Mouse (Mus musculus) stomach, embryonic 16.5 days (tissue): ENCODE results near the gene Epha3. TPM values are rescaled to one million over a fixed set of nuclear protein-coding genes. Genes with fewer than 3 reads are reported as not detected.

Experiments
- ATAC-seq: fragments of 200-750 bp; cut with Nextera tagmentation; 2 replicates; pipeline ENCODE4 v1.8.0; 2017; ENCODE audit warnings: moderate number of reproducible peaks, moderate TSS enrichment; ENCODE audit not compliant: insufficient read depth, low FRiP score
- H3K27ac ChIP-seq: fragments of 300-500 bp; sonication (generic); 2 replicates; pipeline ENCODE4 v1.5.1; 2014; ENCODE audit warnings: low read length
- H3K27me3 ChIP-seq: fragments of 300-500 bp; sonication (generic); 2 replicates; pipeline ENCODE4 v1.6.1; 2014; ENCODE audit warnings: low read length, control low read depth, mixed read lengths; ENCODE audit not compliant: control insufficient read depth, insufficient read depth
- H3K36me3 ChIP-seq: fragments of 300-500 bp; sonication (generic); 2 replicates; pipeline ENCODE4 v1.6.1; 2014; ENCODE audit warnings: low read length; ENCODE audit not compliant: control insufficient read depth, insufficient read depth
- H3K4me1 ChIP-seq: fragments of 300-500 bp; sonication (generic); 2 replicates; pipeline ENCODE4 v1.6.1; 2014; ENCODE audit warnings: low read length, control low read depth, mixed read lengths; ENCODE audit not compliant: control insufficient read depth, insufficient read depth
- H3K4me2 ChIP-seq: fragments of 300-500 bp; sonication (generic); 2 replicates; pipeline ENCODE4 v1.6.1; 2014; ENCODE audit warnings: low read depth, low read length, mixed read lengths
- H3K4me3 ChIP-seq: fragments of 300-500 bp; sonication (generic); replicated peaks from 2 replicates; pipeline ENCODE4 v1.5.1; 2014; ENCODE audit warnings: mild to moderate bottlenecking, low read length
- H3K9ac ChIP-seq: fragments of 300-500 bp; sonication (generic); 2 replicates; pipeline ENCODE4 v1.6.1; 2014; ENCODE audit warnings: low read length
- H3K9me3 ChIP-seq: fragments of 300-500 bp; sonication (generic); replicated peaks from 2 replicates; pipeline ENCODE4 v1.6.1; 2016; ENCODE audit warnings: low read length, control low read depth; ENCODE audit not compliant: control insufficient read depth
- WGBS: fragments of 180-500 bp; shearing (Covaris S2); extraction: QIAGEN DNeasy Blood & Tissue Kit; methylation state at CpG from one replicate; pipeline ENCODE4 v1.1.7; 2014; 5-methylcytosine and 5-hydroxymethylcytosine counted together
- polyA plus RNA-seq: library from polyadenylated mRNA; unstranded; fragments of >200 nt; fragmentation: Nextera tagmentation; extraction: Ambion mirVana; gene quantifications from 2 replicates; pipeline ENCODE4 v1.2.1, GENCODE M21; 2015

Gene Epha3
- polyA plus RNA-seq, 1 experiment from 2014 or later: 16.0 TPM

GRCm38 (mm10) chr16:63706912-63707868 lies 156.8 kb downstream of the Epha3 start:
- Histone ChIP-seq H3K4me3 (no peak overlapping the region), H3K9me3 (no peaks in the 10 kb centered on the region), H3K9ac (no peak overlapping the region), H3K27ac (no peak overlapping the region), H3K36me3 (no peaks in the 10 kb centered on the region), H3K4me2 (no peak overlapping the region), H3K27me3 (no peaks in the 10 kb centered on the region), H3K4me1 (peaks cover 3% of the 10 kb centered on the region; the same call in 1 of the 2 replicates)
- 61% methylated on average over 17 of the region's 17 CpGs for WGBS
- no peak for ATAC-seq

GRCm38 (mm10) chr16:63689371-63689770 lies 174.6 kb downstream of the Epha3 start:
- no peak for ATAC-seq
- H3K27me3 ChIP-seq: no peaks in the 10 kb centered on the region
- H3K4me2 ChIP-seq: no peak overlapping the region
- H3K4me3 ChIP-seq: no peak overlapping the region
- no peak overlapping the region for H3K27ac ChIP-seq
- H3K9ac ChIP-seq: no peak overlapping the region
- H3K4me1 ChIP-seq: no peaks in the 10 kb centered on the region
- no peaks in the 10 kb centered on the region for H3K9me3 ChIP-seq
- WGBS: 50% methylated on average over 3 of the region's 3 CpGs
- no peaks in the 10 kb centered on the region for H3K36me3 ChIP-seq

GRCm38 (mm10) chr16:63684211-63684610 lies 179.8 kb downstream of the Epha3 start:
- Histone ChIP-seq H3K27me3 (no peaks in the 10 kb centered on the region), H3K4me1 (no peaks in the 10 kb centered on the region), H3K4me2 (no peak overlapping the region), H3K36me3 (no peaks in the 10 kb centered on the region), H3K27ac (no peak overlapping the region), H3K9me3 (no peaks in the 10 kb centered on the region), H3K9ac (no peak overlapping the region), H3K4me3 (no peak overlapping the region)
- ATAC-seq: no peak
- WGBS: 68% methylated on average over 4 of the region's 4 CpGs

DNA sequence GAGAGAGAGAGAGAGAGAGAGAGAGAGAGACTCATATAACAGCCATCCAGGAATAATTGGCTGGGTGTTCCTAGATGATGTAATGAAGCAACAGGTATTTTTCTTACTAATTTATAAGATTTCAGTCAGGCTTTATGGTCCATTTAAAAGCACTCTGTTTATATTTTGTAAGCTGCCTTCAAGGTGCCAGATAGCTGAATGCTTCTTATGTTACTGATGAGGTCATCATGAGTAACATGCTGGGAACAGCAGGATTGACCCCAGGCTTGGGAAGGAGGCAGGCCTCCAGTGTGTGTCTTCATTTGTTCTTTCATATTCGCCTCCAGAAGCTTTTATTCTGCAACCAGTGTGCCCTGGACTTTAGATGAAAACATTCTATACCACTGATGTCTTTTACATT lies 189.5 kb downstream of the Epha3 start:
- H3K36me3 ChIP-seq: no peaks in the 10 kb centered on the region
- no peak overlapping the region for H3K4me2 ChIP-seq
- H3K4me1 ChIP-seq: no peaks in the 10 kb centered on the region
- WGBS: 35% methylated on average over 1 of the region's 1 CpGs
- ATAC-seq: no peak
- H3K9ac ChIP-seq: no peak overlapping the region
- H3K4me3 ChIP-seq: no peak overlapping the region
- H3K27me3 ChIP-seq: no peaks in the 10 kb centered on the region
- no peak overlapping the region for H3K27ac ChIP-seq
- no peaks in the 10 kb centered on the region for H3K9me3 ChIP-seq

- Histone ChIP-seq H3K9me3 (no peaks in the 10 kb centered on the region), H3K9ac (no peak overlapping the region), H3K27me3 (no peaks in the 10 kb centered on the region), H3K4me1 (no peaks in the 10 kb centered on the region), H3K36me3 (no peaks in the 10 kb centered on the region), H3K4me3 (no peak overlapping the region), H3K27ac (no peak overlapping the region), H3K4me2 (no peak overlapping the region)
- ATAC-seq: no peak
- WGBS: 87% methylated on average over 9 of the region's 9 CpGs
These were observed 190.6 kb downstream of the Epha3 start for GRCm38 (mm10) chr16:63673236-63673840.

- Histone ChIP-seq H3K4me1 (no peaks in the 10 kb centered on the region), H3K27ac (no peak overlapping the region), H3K27me3 (no peaks in the 10 kb centered on the region), H3K36me3 (no peaks in the 10 kb centered on the region), H3K9me3 (no peaks in the 10 kb centered on the region), H3K4me3 (no peak overlapping the region), H3K9ac (no peak overlapping the region), H3K4me2 (no peak overlapping the region)
- ATAC-seq: no peak
- WGBS: 51% methylated on average over 3 of the region's 3 CpGs
These were observed 198.0 kb downstream of the Epha3 start for GRCm38 (mm10) chr16:63665897-63666464.

DNA sequence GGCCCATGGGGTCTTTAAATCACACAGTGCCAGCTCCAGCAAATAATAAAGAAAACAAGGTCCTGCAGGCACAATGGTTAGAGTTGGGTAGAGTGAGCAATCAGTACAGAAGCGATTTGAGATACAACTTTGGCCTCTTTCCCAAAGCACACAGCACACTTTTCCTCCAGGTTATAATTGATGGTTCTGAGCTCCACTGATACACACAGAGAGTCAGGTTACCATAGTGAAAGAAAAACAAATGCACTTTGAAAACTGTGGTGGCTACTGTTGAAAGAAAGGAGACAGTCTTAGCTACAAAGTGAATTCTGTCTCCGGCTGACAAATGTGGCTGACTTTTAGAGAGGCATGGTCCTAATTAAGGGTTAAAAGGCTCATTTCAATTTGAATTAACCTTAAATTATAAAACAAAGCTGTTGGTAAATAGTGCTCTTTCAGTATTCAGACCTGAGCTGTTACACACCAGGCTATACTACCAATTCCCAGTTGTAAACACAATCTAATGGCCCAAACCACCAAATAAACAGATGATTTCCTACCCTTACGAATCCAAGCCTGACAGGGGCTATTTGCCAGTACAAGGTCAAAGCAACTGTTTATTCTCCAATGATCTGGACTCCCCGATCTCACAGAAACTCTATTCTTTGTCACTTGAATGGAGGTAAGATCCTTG lies 205.5 kb downstream of the Epha3 start:
- Histone ChIP-seq H3K4me2 (no peak overlapping the region), H3K27ac (no peak overlapping the region), H3K36me3 (no peaks in the 10 kb centered on the region), H3K9ac (no peak overlapping the region), H3K4me3 (no peak overlapping the region), H3K4me1 (no peaks in the 10 kb centered on the region), H3K27me3 (no peaks in the 10 kb centered on the region), H3K9me3 (no peaks in the 10 kb centered on the region)
- no peak for ATAC-seq
- 37% methylated on average over 4 of the region's 4 CpGs for WGBS

DNA sequence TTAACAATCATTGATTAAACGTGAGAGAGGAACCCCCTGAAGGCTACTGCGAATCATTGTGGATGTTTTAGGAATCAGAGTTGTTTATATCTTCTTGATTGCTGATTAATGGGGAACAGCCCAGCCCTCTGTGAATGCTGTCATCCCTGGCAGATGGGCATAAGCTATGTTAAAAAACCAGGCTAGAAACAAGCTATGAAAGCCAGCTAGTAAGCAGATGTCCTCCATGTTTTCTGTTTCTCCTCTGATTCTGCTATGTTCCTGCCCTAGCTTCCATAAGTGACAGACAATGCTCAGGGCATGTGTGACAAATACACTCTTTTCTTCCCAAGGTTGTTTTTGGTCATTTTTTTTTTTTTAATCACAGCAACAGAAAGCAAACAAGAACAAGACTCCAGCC lies 206.2 kb downstream of the Epha3 start:
- no peaks in the 10 kb centered on the region for H3K36me3 ChIP-seq
- H3K4me1 ChIP-seq: 0 out of 2 replicates have a peak, but pooled peaks cover 3% of the 10 kb centered on the region
- no peaks in the 10 kb centered on the region for H3K27me3 ChIP-seq
- H3K4me3 ChIP-seq: no peak overlapping the region
- 49% methylated on average over 2 of the region's 2 CpGs for WGBS
- H3K9ac ChIP-seq: no peak overlapping the region
- no peak overlapping the region for H3K27ac ChIP-seq
- no peaks in the 10 kb centered on the region for H3K9me3 ChIP-seq
- H3K4me2 ChIP-seq: no peak overlapping the region
- no peak for ATAC-seq
